Mouse (Mus musculus): ENCODE measurements around the gene Wnt9a. TPM values are rescaled to one million over a fixed set of nuclear protein-coding genes. Genes with fewer than 3 reads are reported as not detected.
"Not testable (repeated sequence)": the region's sequence is repeated elsewhere in the genome, so short reads cannot be mapped to it uniquely, and the experiment has no call there.

Gene Wnt9a
- 9.4 and 12.2 TPM in 2 replicates for polyA plus RNA-seq (2012; rRNA removed)

DNA sequence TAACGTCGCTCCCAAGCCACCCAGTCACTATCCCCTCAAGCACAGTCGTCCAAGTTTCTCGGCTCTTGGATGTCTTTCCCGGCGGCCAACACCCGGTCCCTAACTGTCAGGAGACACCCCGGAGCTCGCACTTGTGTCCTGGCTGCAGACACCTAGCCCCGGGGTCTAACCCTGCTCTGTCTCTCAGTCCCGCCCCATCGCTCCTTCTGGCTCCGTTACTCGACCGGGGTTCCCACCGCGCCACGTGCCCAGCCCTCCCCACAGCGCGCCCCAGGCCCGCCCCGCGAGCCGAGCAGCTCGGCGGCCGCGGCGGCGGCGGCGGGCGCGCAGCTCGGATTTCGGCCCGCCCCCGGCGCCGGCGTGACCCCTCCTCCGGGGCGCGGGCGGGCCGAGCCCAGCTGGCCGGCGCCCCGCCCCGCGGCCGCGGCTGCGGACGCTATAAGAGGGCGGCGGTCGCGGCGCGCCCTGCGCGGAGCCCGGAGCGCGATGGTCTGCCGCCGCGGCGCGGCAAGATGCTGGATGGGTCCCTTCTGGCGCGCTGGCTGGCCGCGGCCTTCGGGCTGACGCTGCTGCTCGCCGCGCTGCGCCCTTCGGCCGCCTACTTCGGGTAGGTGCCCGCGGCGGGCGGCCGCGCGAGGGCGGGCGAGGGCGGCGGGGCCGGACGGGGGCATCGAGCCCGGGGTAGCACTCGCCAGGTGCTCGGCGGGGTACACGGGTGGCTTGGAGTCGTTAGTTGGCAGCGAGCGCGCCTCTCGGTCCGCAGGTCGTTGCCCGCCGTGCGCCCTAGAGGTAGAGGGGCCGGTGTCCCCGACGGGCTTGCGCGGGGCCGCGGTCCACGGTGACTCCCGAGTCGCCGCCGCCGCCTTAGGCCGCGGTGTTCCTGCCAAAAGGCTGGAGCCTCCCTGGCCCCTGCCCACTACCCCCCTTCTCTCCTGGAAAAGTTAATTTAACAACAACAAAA, at the start of gene Wnt9a:
Gene Wnt9a (plus strand): TSS at position 468 of the 961 bp plus-strand sequence.
- no peak for DNase-seq (ENCODE audit: extremely low spot score in 1 of 2, low spot score in 1 of 2)

DNA sequence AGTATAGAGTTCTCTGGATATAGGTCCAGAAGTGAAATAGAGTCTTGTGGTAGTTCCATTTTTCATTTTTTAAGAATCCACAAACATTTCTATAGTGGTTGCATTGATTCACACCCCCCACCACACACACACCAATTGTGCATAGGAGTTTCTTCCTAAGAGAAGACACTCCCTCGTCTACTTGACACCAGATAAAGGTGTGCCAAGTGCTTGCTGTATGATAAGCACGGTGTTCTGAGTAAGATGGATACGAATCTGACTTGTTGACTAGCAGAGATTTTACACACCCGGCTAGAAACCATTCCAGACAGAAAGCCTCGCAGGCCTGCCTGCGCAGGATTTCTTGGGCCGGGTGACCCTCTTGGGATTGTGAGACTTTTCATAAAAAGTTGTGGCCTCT, 47.1 kb upstream of the Wnt9a start:
- no peak for DNase-seq (ENCODE audit: extremely low spot score in 1 of 2, low spot score in 1 of 2)

DNA sequence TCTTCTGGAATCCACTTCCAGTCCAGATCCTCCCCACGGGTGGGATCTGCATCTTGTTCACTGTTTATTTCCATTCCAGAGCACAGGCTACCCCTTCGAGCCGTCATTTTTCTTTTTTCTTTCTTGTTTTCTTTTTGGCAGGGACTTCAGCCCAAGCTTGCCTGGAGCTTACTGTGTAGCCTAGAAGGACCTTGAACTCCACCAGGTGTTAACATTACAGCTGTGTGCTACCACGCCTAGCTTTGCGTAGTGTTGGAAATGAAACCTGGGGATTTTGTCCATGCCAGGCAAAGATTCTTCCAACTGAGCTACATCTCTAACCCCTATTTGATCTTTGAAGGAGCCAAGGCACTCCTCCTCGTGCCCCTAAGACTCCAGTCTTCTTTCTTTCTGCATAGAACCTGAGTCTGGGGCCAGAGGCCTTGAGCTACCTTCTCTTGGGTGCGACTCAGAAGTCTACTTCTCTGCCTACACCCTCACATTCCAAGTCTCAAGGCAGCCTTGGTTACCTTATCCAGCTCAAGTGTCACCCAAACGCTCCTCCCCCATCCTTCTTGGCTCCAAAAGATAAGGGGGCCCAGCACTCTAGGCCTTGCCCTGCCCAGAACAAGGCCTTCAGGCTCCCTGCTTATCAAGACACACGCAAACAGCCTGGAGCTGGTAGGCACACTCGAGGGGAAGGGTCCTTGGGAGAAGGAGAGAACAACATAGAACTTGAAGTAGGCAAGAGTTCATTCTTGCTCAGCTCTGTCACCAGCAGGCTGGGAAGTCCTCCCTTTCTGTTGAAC, 45.8 kb upstream of the Wnt9a start:
- DNase-seq (ENCODE audit: extremely low spot score in 1 of 2, low spot score in 1 of 2), result no peak

DNA sequence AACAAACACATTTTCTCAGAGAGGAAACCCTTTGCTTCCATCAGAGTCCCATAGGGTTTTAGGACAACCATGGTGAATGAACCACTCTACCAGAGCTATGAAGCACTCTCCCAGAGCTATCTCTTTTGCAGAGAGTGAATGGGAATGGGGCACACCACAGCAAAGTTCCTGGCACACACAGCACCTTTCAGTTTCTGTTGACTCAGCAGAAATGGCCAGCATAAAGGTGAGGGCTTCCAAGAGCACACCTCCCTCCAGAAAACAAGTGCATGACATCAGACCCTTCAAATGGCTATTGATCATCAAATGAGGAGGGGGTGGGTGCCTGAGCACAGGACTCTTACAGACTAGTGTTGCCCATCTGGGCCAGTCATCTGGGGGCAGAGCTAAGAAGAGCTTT, 44.4 kb upstream of the Wnt9a start:
- DNase-seq (ENCODE audit: extremely low spot score in 1 of 2, low spot score in 1 of 2), result no peak

DNA sequence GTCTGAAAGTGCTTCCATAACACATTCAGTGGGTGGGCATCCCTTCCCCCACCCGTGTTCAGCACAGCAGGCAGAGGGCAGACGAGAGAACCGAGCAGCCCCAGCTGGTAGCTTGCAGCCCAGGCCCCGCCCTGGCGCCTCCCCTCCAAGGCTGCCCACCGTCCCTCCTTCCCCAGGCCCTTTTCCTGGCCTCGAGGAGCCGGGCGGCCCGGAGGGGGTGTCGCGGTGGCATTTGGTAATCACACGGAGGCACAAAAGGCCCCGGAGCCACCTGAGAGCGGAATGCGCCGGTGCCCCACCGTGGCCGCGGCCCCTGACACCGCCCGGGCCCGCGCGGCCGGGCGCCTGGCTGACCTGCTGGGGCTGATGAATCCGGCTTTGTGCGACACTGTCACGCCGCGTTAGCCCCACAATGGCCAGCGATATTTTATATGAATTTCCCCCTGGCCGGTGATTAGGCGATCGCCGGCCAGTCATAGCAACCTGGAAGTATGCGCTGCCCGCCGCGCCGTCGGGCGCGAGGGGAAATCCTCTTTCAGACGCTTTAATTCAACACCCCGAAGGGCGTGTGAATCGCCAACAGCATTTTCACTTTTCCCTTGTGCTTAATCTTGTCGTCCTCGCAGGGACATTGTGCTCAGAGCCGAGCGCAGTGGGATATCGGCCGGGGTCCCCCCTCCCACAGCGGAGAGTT, 42.7 kb upstream of the Wnt9a start:
- DNase-seq (ENCODE audit: extremely low spot score in 1 of 2, low spot score in 1 of 2), result peak in 1 of 2 experiments; percentile 13

DNA sequence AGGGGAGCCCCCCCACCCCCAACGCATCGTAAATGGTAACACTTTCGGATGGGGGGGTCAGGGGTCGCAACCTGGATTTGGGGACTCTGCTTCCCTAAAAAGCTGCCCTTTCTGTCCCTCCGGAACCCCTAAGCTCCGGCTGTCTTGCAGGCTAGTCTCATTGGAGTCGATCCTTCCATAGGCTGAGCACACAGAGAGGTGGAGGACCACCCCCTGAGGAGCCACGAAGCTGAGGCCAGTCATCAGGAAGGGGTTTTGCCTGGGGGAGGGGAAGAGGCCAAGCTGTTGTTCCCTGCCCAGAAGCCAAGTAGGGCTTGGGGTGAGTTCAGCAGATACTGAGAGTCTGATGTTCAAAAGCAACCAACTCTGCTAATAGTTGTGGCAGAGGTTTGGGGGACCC, 42.1 kb upstream of the Wnt9a start:
- no peak for DNase-seq (ENCODE audit: extremely low spot score in 1 of 2, low spot score in 1 of 2)

DNA sequence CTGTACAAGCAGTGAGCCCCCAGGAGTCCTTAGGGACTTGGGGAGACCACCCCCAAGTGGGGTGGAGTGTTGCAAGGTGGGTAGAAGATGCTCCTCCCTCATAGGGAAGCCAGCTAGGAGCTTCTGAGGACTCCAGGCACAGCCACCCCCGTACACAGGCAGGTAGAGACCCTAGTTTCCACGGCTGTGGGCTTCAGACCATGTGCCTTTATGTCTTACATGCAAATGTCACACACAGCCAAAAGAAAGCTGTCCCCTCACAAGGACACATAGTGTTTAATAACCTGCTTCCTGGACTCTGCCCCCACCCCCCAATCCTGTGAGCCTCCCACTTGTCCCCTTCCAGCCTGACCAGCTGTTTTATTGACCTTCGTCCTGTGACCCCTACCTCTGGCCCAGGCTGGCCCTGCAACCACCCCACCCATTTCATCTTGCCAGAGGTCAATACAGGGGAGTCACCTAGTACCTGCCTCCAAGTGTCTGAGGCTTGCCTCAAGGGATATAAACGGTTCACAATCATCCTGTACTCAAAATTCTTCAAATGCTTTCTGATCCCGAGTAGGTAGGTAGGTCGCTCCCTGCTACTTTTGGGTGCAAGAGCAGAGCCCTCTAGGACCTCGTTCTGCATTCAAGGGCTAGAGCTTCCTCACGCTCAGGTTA, 41.4 kb upstream of the Wnt9a start:
- DNase-seq (ENCODE audit: extremely low spot score in 1 of 2, low spot score in 1 of 2), result no peak

DNA sequence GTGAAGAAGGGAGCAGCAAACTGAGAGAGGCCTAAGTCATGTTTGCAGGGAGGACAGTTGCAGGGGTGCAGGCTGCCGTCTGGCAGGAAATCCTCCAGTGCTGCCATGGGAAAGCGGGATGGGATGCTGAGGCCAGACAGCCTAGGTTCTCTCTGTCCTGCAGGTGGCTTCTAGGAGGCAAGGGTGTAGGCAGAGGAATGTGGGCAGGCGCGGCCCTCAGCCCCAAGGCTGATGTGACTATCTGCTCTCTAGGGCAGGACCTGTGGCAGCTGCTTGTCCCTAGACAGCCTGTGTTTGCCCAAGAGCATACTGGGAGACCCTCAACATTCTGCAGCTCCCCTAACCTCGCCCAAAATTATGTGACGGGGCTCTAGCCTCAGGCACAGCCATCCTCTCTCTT, 40.0 kb upstream of the Wnt9a start:
- DNase-seq (ENCODE audit: extremely low spot score in 1 of 2, low spot score in 1 of 2), result no peak

DNA sequence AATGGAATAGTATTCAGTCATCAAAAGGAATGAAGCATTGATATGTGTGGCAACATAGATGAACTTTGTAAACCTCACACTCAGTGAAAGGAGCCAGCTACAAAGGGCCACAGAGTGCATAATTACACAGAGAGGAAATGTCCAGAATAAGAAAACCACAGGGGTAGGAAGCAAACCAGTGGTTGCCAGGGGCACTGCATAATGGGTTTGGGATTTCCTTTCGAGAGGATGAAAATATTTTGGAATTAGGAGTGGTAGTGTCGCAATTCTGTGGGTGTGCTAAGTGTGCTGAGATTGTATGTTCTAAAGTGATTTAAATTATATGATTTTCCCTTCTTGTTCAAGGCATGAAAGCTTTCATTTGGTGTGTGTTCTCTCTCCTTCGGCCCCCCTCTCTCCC, 32.5 kb upstream of the Wnt9a start:
- DNase-seq (ENCODE audit: extremely low spot score in 1 of 2, low spot score in 1 of 2), result no peak

DNA sequence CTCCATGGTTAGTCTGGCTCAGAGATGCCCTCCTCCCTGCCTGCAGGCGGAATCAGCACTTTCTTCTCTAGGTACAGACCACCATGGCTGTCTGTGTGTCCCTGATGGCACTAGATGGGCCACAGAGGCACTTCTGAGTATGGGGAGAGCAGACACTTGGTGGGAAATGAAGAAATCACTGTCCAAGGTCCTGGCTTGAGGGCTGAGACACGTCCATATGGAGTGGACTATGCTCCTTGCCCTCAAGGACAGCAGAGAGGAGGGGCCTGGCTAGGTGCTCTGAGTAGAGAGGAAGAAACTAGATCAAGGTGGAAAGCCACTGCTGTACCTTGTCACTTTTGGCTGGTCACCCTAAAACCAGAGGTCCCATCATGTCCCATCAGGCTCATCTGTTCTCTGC, 29.9 kb upstream of the Wnt9a start:
- no peak for DNase-seq (ENCODE audit: extremely low spot score in 1 of 2, low spot score in 1 of 2)

DNA sequence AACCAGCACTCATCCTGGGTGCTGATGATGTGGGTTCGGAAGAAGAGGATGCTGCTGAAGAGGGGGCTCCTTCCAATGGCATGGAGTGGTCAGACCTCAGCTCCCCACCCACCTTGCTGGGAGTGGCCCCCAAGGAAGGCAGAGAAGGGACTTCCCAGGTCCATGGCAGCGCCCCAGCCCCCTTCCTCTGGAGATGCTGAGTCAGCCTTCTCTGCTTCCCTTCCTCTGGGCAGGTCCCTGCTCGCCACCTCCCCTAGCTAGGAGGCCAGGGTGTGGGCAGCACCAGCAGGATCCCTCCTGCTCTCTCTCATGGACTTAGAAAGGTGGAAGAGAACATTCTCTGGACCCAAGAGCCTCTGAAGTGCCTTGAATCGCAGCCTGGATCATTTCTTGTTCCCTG, 28.7 kb upstream of the Wnt9a start:
- DNase-seq (ENCODE audit: extremely low spot score in 1 of 2, low spot score in 1 of 2), result no peak

DNA sequence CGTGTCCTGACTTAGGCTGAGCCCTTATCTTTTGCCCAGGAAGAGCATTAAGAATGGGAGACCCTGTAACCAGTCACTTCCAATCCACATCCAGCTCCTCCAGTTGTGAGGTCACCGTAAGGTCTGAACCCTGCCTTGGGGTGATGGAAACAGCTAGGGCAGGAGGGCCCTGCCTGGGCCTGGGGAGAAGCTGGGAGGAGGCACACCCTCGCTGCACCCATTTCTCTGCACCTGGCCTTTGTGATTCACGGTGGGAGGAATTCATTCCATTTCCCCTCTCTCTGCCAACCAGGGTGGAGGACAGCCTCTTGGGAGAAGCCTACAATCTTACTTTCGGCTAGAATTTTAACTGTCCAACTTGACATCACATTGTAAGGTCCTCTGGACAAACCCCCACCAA, 24.6 kb upstream of the Wnt9a start:
- no peak for DNase-seq (ENCODE audit: extremely low spot score in 1 of 2, low spot score in 1 of 2)

DNA sequence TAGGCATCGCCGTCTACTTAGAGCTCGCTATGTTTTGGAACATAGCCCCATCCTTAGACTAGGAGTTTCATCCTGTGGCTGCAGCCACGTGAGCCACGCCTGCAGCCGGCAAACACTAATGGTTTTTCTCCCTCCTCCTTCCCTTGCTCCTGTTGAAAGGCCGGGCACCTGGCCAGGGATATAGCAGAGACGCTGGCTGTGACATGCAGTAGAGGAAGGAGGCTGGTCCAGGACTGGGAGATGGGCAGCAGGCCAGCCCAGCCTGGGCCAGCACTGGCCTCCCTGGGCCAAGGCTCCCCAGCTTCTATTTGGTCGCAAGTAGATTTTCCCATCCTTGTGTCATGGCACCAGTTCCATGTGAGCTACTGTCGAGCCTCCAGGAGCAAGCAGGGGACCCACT, 23.8 kb upstream of the Wnt9a start:
- no peak for DNase-seq (ENCODE audit: extremely low spot score in 1 of 2, low spot score in 1 of 2)

DNA sequence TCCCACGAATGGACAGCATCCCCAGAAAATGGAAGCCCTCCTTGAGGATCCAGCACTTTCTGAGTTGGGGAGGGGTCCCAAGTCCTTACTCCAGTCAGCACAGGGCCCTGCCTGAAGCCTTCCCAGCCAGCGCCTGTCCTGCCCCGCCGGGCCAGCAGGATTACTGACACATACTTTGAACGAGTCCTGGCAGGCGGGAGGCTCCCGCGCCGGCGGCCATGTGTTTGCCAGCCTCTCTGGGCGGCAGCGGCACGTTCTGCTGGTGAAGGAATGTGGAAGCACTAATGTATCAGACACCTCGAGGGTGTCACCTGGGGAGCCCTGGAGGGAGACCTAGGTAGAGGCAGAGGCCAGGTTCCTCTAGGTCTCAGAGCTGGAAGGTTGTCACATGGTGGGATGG, 22.6 kb upstream of the Wnt9a start:
- DNase-seq (ENCODE audit: extremely low spot score in 1 of 2, low spot score in 1 of 2), result no peak

DNA sequence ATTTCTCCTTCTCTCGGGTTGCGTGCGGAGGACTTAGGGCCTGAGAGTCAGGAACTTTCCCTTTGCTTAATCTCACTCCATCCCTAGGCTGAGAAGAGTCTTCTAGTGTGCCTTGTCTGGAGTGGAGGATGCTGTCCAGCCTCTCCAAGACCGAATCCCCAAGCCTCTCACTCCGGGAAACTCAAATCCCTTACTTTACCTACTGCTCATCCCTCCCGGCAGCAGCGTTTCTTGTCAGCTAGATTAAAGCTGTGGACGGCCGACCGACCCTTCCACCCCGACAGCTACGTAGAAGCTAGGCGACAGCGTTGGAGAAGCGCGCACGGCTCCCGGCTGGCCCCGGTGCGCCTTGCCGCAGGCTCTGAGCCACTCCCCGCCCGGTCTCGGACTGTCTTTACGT, 17.0 kb upstream of the Wnt9a start:
- DNase-seq (ENCODE audit: extremely low spot score in 1 of 2, low spot score in 1 of 2), result no peak

DNA sequence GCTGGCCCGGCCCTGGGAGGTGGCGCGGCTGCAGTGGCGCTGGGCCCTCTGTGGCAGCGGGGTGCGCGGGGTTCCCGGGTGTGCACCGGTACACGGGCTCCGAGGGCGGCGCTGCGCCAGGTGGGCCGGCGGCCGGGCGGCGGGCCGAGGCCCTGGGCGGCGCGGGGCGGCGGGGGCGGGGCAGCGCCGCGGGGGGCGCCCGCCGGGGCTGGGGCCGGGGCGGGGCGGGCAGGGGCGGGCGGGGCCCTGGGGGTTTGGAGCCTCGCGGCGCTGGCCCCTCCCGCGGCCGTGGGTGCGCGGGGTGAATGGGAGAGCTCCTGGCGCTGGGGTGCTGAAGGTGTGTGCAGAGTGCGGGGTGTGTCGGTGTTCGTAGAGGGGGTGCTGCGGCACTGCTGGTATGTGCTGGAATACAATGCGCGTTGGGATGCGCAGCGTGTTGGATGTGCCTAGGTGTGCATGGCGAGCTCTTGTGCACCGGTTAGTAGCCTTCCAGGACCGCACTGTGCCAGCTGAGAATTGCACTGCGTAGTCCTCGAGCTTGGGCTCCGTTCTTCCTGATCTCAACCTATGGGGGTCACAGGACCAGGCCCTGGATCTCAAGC, 15.9 kb upstream of the Wnt9a start, which contains the start of gene Wnt3a:
Gene Wnt3a (minus strand): TSS at position 51 of the 602 bp plus-strand sequence.
- DNase-seq (ENCODE audit: extremely low spot score in 1 of 2, low spot score in 1 of 2), result no peak

DNA sequence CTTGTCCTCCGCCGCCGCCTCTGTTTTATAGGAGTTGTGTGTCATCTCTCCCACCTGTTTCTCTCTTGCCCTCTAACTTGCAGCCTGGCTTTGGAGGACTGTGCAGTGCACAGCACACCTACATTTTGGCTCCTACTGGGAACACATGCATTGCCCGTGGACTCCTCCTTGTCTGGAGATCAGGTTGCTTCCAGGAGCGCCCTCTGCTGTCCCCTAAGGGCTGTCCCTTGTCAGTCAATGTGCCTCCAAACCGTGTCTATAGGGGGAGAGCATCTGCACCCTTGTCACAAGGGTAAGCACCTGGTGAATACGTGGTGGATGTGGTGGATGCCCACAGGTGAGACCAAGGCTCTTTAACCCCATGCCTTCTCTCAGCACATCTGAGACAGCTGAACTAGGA, 13.1 kb upstream of the Wnt9a start:
- DNase-seq (ENCODE audit: extremely low spot score in 1 of 2, low spot score in 1 of 2), result peak in 1 of 2 experiments; percentile 52

DNA sequence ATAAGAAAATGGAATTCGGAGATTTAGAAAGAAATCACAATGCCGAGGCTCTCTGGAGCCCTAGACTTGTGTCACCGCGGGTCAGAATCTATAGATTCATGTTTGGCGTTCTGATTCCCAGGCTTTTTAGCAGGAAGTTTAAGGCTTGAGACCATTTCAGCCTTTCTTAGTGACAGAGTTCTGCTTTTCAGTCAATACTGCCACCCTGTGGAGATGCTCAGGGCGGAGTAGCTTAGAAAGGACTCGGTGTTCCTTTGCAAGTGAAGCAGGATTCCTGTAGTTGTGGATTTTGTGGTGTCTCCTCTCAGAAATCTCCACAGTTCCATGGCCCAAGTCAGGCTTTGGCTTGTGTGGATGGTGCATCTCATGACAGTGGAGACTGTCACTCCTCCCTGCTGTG, 8.8 kb upstream of the Wnt9a start:
- DNase-seq (ENCODE audit: extremely low spot score in 1 of 2, low spot score in 1 of 2), result peak in 1 of 2 experiments; percentile 81

DNA sequence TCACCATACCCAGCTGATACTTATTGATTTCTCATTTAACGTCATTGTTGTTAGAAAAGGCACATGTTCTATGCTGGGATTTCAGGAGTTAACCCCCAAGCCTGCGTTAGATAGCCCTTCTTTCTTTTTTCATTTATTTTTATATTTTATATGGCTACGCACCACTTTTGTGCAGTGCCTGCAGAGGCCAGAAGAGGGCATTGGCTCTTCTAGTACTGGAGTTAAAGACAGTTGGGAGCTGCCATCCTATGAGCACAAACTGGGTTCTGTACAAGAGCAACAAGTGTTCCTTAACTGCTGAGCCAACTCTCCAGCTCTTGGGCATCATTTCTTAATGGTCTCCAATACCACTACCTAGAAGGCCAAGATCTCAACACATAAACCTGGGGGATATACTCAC, 6.5 kb upstream of the Wnt9a start:
- no peak for DNase-seq (ENCODE audit: extremely low spot score in 1 of 2, low spot score in 1 of 2)

DNA sequence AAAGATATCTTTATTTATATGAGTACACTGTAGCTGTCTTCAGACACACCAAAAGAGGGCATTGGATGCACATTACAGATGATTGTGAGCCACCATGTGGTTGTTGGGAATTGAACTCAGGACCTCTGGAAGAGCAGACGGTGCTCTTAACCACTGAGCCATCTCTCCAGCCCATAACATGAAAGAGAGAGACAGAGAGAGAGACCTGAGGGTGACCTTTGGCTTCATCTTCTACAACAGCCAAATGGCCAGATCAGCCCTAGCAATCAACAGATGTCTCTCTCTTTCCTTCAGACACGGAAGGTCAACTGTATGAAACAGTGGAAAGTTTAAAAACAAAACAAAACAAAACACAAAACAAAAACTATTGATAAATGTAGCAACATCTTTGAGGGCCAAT, 5.7 kb upstream of the Wnt9a start:
- DNase-seq (ENCODE audit: extremely low spot score in 1 of 2, low spot score in 1 of 2), result not testable (repeated sequence)

Data from frontal cortex, adult 2 months (tissue).